Mouse (Mus musculus): ENCODE results near the gene Zfpm1. TPM values are rescaled to one million over a fixed set of nuclear protein-coding genes. Genes with fewer than 3 reads are reported as not detected.

Zfpm1 gene
- polyA plus RNA-seq, 1 experiment from 2014 or later = 28.4 TPM

Other genes starting within 250 kb of the Zfpm1 start
- not detected in 2 replicates for gene Trhr2, start 78.6 kb downstream of the Zfpm1 start, polyA plus RNA-seq (2016; fragmentation: Nextera tagmentation; extraction: Ambion mirVana)
- 48.7 and 49.1 TPM in 2 replicates for gene Zc3h18, start 94.5 kb downstream of the Zfpm1 start, polyA plus RNA-seq (2016; fragmentation: Nextera tagmentation; extraction: Ambion mirVana)
- gene Il17c, start 139.9 kb downstream of the Zfpm1 start, polyA plus RNA-seq (2016; fragmentation: Nextera tagmentation; extraction: Ambion mirVana) = not detected in 2 replicates
- gene Cyba, start 150.8 kb downstream of the Zfpm1 start, polyA plus RNA-seq (2016; fragmentation: Nextera tagmentation; extraction: Ambion mirVana) = 149 and 160 TPM in 2 replicates
- 29.3 and 31.4 TPM in 2 replicates for gene Mvd, start 161.3 kb downstream of the Zfpm1 start, polyA plus RNA-seq (2016; fragmentation: Nextera tagmentation; extraction: Ambion mirVana)
- 0.18 and 0.36 TPM in 2 replicates for gene Snai3, start 178.6 kb downstream of the Zfpm1 start, polyA plus RNA-seq (2016; fragmentation: Nextera tagmentation; extraction: Ambion mirVana)
- 16.6 and 17.3 TPM in 2 replicates for gene Rnf166, start 193.9 kb downstream of the Zfpm1 start, polyA plus RNA-seq (2016; fragmentation: Nextera tagmentation; extraction: Ambion mirVana)
- gene Ctu2, start 194.0 kb downstream of the Zfpm1 start, polyA plus RNA-seq (2016; fragmentation: Nextera tagmentation; extraction: Ambion mirVana) = 37.1 and 38.7 TPM in 2 replicates

All from liver, embryonic 12.5 days (tissue).